Mouse (Mus musculus): Measurements from ENCODE around the gene Cit.

DNA sequence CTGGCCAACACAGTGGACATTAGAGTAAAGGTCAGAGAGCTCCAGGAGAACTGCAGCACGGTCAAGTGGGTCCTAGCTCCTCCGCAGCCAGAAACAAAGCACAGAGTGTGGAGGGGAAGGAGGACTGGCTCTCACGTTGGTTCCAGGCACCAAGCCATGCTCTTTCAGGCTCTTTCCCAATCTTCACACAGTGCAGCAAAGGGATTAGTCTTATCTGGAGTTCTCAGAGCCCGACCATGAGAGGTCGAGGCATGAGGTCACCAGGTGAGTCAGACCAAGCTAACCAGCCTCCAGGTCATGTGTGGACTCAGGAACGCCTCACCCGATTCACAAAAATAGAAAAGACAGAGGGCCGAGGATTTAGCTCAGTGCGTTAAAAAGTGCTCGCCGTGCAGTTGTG, 27.0 kb downstream of the Cit start:
- no peak for TF ChIP-seq POLR2A (IDR thresholded peaks at IDR 0.05; ENCODE audit: insufficient read depth, low read depth, low read length)
- TF ChIP-seq EP300 (IDR thresholded peaks at IDR 0.05; ENCODE audit: insufficient read depth, low read depth, low read length), result no peak
- TF ChIP-seq CTCF (IDR thresholded peaks at IDR 0.05), result no peak

Measured in heart, adult 2 months (tissue).